Mouse (Mus musculus) small intestine, adult 10 weeks (tissue): Measurements from ENCODE around the gene Gm21394. TPM values are rescaled to one million over a fixed set of nuclear protein-coding genes. Genes with fewer than 3 reads are reported as not detected.

Experiments used
- polyA plus RNA-seq: library from polyadenylated mRNA; stranded (reverse); fragments of 350-450 nt; fragmentation: Illumina TruSeq; extraction: RNeasy Lipid Tissue Mini Kit (QIAGEN cat#74804); gene quantifications from one replicate; pipeline ENCODE4 v1.2.3, GENCODE M21; 2014; ENCODE audit warnings: low replicate concordance

Gm21394 gene
- not detected for polyA plus RNA-seq

GRCm38 (mm10) chrY:84564807-84565206, at the start of gene Gm21394:
Gene Gm21394 (minus strand): TSS chrY:84564907.

Other genes with a start within 250 kb of the Gm21394 start
- gene Gm21409, start 181.8 kb upstream of the Gm21394 start, polyA plus RNA-seq = not detected